In genomic region chr5:129096511-129096910, GRCm38 (mm10) we compare ENCODE assay signal across 11 mouse cellular contexts. TPM values are rescaled to one million over a fixed set of nuclear protein-coding genes. Genes with fewer than 3 reads are reported as not detected.
A peak's percentile ranks its signal among the peaks of the same experiment; 100 is the strongest.
DNase-seq lines count a peak whose midpoint lies in the region; ATAC-seq and TF ChIP-seq lines count a peak whose summit lies in the region.
"Had no signal": no experiment of that assay in that cellular context is flagged by ENCODE, and none has a peak within 500 bp of the region (broad histone marks: within the 10 kb centered on the region; RNA-seq: fewer than 3 reads in every experiment).

TSS of gene Adgrd1 (plus strand) at chr5:129096750.

- TF ChIP-seq CTCF in heart, adult 2 months (IDR thresholded peaks at IDR 0.05): no peak

- peak; percentile 47; the same call in 1 of the 2 replicates for ATAC-seq in kidney, embryonic 14.5 days (ENCODE audit: low FRiP score, low TSS enrichment)
- no peak for ATAC-seq in hindbrain, embryonic 13.5 days (ENCODE audit: low FRiP score)
- no peak for ATAC-seq in frontal cortex, adult (ENCODE audit: low TSS enrichment)
- ATAC-seq: midbrain, embryonic 16.5 days had no signal

- no peak within 1 kb of the TSS for H3K4me3 ChIP-seq in kidney, embryonic 14.5 days (ENCODE audit: low read length)
- H3K4me3 ChIP-seq in heart, adult 2 months: no peak within 1 kb of the TSS
- no peak within 1 kb of the TSS for H3K4me3 ChIP-seq in hindbrain, embryonic 13.5 days

- TF ChIP-seq POLR2A in heart, adult 2 months (IDR thresholded peaks at IDR 0.05; ENCODE audit: insufficient read depth, low read depth, low read length): peak; percentile 50; the same call in 1 of the 2 replicates

- no peak within 1 kb of the TSS for H3K9ac ChIP-seq in kidney, embryonic 14.5 days (ENCODE audit: low read depth, low read length)
- no peak within 1 kb of the TSS for H3K9ac ChIP-seq in heart, adult 2 months (ENCODE audit: low read depth, low read length)
- no peak within 1 kb of the TSS for H3K9ac ChIP-seq in hindbrain, embryonic 13.5 days

- H3K4me1 ChIP-seq in kidney, embryonic 14.5 days (ENCODE audit: control insufficient read depth, insufficient read depth, low read length): 0 out of 2 replicates have a peak, but pooled peaks cover 8% of the 10 kb centered on the region
- no peaks in the 10 kb centered on the region for H3K4me1 ChIP-seq in heart, adult 2 months (ENCODE audit: control insufficient read depth, insufficient read depth, low read length)
- H3K4me1 ChIP-seq in hindbrain, embryonic 13.5 days (replicated peaks): peaks cover 10% of the 10 kb centered on the region; the same call in 1 of the 2 replicates

- H3K4me2 ChIP-seq in kidney, embryonic 14.5 days (replicated peaks; ENCODE audit: low read depth, low read length): no peak within 1 kb of the TSS
- H3K4me2 ChIP-seq in hindbrain, embryonic 13.5 days: no peak within 1 kb of the TSS

- no peaks in the 10 kb centered on the region for H3K79me2 ChIP-seq in heart, adult 2 months (replicated peaks; ENCODE audit: control insufficient read depth, insufficient read depth, low read length)

- H3K9me3 ChIP-seq in kidney, embryonic 14.5 days (ENCODE audit: control insufficient read depth, low read length): no peaks in the 10 kb centered on the region
- H3K9me3 ChIP-seq in hindbrain, embryonic 13.5 days: no peaks in the 10 kb centered on the region

- H3K27me3 ChIP-seq in kidney, embryonic 14.5 days (ENCODE audit: control insufficient read depth, insufficient read depth, low read length): no peaks in the 10 kb centered on the region
- H3K27me3 ChIP-seq in heart, adult 2 months (ENCODE audit: control insufficient read depth, insufficient read depth, low read length): no peaks in the 10 kb centered on the region
- H3K27me3 ChIP-seq in hindbrain, embryonic 13.5 days: no peaks in the 10 kb centered on the region

- DNase-seq in kidney, postnatal 25 days: no peak
- peak; percentile 79 to 81 for DNase-seq in heart, adult 2 months
- DNase-seq in lung, adult 18-20 months: peak; percentile 45 to 50
- peak; percentile 54 for DNase-seq in urinary bladder, postnatal 10 days (ENCODE audit: low spot score)
- DNase-seq in left cerebral cortex, postnatal 25 days (ENCODE audit: low spot score in 2 of 2): no peak
- DNase-seq: right cerebral cortex, postnatal 25 days had no signal

- 14% methylated on average over 6 of the region's 6 CpGs for WGBS in kidney, embryonic 14.5 days
- WGBS in heart, adult 2 months: 22% methylated on average over 6 of the region's 6 CpGs
- 55% methylated on average over 6 of the region's 6 CpGs for WGBS in hindbrain, embryonic 13.5 days

- intact Hi-C loops in heart, adult 2 months (cut with DNase I): no loop called here
- intact Hi-C loops in left cerebral cortex, postnatal 25 days (cut with DNase I): no loop called here

- no peak within 1 kb of the TSS for H3K27ac ChIP-seq in kidney, embryonic 14.5 days (ENCODE audit: low read depth, low read length)
- H3K27ac ChIP-seq in heart, adult 2 months: 0 out of 2 replicates have a peak within 1 kb of the TSS, but pooled peaks have one; percentile 36
- no peak within 1 kb of the TSS for H3K27ac ChIP-seq in hindbrain, embryonic 13.5 days

- TF ChIP-seq EP300 in heart, adult 2 months (IDR thresholded peaks at IDR 0.05; ENCODE audit: insufficient read depth, low read depth, low read length): no peak

- H3K36me3 ChIP-seq in kidney, embryonic 14.5 days (ENCODE audit: control insufficient read depth, insufficient read depth, low read length): no peaks in the 10 kb centered on the region
- no peaks in the 10 kb centered on the region for H3K36me3 ChIP-seq in heart, adult 2 months (ENCODE audit: control insufficient read depth, insufficient read depth, low read length)
- no peaks in the 10 kb centered on the region for H3K36me3 ChIP-seq in hindbrain, embryonic 13.5 days

RNA-seq across cellular contexts. Expression of gene Adgrd1, which starts in this region (rescaled TPM):
- 0.50 and 0.51 TPM in 2 replicates for polyA plus RNA-seq in kidney, embryonic 14.5 days (2014; fragmentation: Nextera tagmentation; extraction: Ambion mirVana)
- total RNA-seq in heart, adult 2 months (2021): 1 to 10 TPM; 4.1 to 4.8 TPM
- polyA plus RNA-seq in heart, adult 2 months (2012; rRNA removed): 5.5 and 5.6 TPM in 2 replicates
- 0.13 and 0.14 TPM in 2 replicates for polyA plus RNA-seq in hindbrain, embryonic 13.5 days (2015; fragmentation: Nextera tagmentation; extraction: Ambion mirVana)
- total RNA-seq in left cerebral cortex, postnatal 25 days (2021): 1 to 10 TPM; 2.3 to 2.9 TPM
- polyA plus RNA-seq: limb, embryonic 11.5 days had no signal

Comparison
In these comparisons a context has a peak if more than half of its experiments do, and no peak if none do; other contexts are left out.
1. Peak in ATAC-seq in kidney, embryonic 14.5 days; RNA of the gene not detected or under 1 TPM.
2. DNase-seq: peak in heart, adult 2 months (2 of 2), lung, adult 18-20 months (2 of 2) and urinary bladder, postnatal 10 days (single experiment); none in kidney, postnatal 25 days (0 of 2) and left cerebral cortex, postnatal 25 days (0 of 2).